Mouse (Mus musculus) hindbrain, embryonic 11.5 days (tissue): ENCODE measurements at regions not wholly inside any gene's neighbourhood (a gene's known extent, or its start where the extent isn't known, plus 50 kb on each side); places are given as distances from the start of the nearest gene placed in this dataset.
A peak's percentile ranks its signal among the peaks of the same experiment; 100 is the strongest.

Source experiments
- ATAC-seq: fragments of 200-750 bp; cut with Nextera tagmentation; 2 replicates; pipeline ENCODE4 v1.8.0; 2017; ENCODE audit warnings: mild to moderate bottlenecking, moderate TSS enrichment, moderate library complexity; ENCODE audit not compliant: low FRiP score
- DNase-seq: peaks from one replicate; pipeline ENCODE4 v3.0.0-alpha.2; 2015; ENCODE audit warnings: low spot score
- H3K27ac ChIP-seq: fragments of 300-500 bp; sonication (generic); 2 replicates; pipeline ENCODE4 v1.5.1; 2014; ENCODE audit warnings: mild to moderate bottlenecking, low read depth, low read length
- H3K27me3 ChIP-seq: fragments of 300-500 bp; sonication (generic); 2 replicates; pipeline ENCODE4 v1.6.1; 2014; ENCODE audit warnings: mild to moderate bottlenecking, low read length, moderate library complexity, mixed read lengths; ENCODE audit not compliant: control insufficient read depth, insufficient read depth
- H3K36me3 ChIP-seq: fragments of 300-500 bp; sonication (generic); 2 replicates; pipeline ENCODE4 v1.6.1; 2014; ENCODE audit warnings: mild to moderate bottlenecking, low read length, moderate library complexity, mixed read lengths; ENCODE audit not compliant: control insufficient read depth, insufficient read depth
- H3K4me1 ChIP-seq: fragments of 300-500 bp; sonication (generic); replicated peaks from 2 replicates; pipeline ENCODE4 v1.6.1; 2014; ENCODE audit warnings: low read length, mixed read lengths; ENCODE audit not compliant: control insufficient read depth, insufficient read depth
- H3K4me2 ChIP-seq: fragments of 300-500 bp; sonication (generic); replicated peaks from 2 replicates; pipeline ENCODE4 v1.6.1; 2014; ENCODE audit warnings: mild to moderate bottlenecking, low read depth, low read length
- H3K4me3 ChIP-seq: fragments of 300-500 bp; sonication (generic); 2 replicates; pipeline ENCODE4 v1.5.1; 2014; ENCODE audit warnings: low read depth, low read length
- H3K9ac ChIP-seq: fragments of 300-500 bp; sonication (generic); 2 replicates; pipeline ENCODE4 v1.6.1; 2014; ENCODE audit warnings: low read depth, low read length
- H3K9me3 ChIP-seq: fragments of 300-500 bp; sonication (generic); 2 replicates; pipeline ENCODE4 v1.6.1; 2016; ENCODE audit warnings: low read length; ENCODE audit not compliant: control insufficient read depth
- WGBS: fragments of 180-500 bp; shearing (Covaris S2); extraction: QIAGEN DNeasy Blood & Tissue Kit; methylation state at CpG from one replicate; pipeline ENCODE4 v1.1.7; 2014; 5-methylcytosine and 5-hydroxymethylcytosine counted together

DNA sequence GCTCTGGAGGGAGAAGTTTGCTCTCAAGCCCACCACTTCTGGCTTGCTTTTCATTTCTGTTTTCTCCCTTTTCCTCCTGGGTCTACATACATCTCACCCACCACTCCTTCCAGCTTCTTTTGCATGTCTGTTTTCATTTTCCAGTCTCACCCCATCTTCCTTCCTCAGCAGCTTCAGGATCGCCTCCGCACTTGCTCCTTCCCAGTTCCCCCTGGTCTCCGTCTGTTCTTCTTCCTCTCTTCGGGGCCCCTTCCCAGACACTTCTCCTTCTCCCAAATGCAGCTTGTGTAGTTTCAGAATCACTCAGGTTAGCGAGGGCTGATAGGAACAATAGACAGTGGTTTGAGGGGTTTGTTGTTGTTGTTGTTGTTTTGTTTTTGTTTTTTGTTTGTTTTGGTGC is 201.4 kb upstream of the Klf3 start:
- no peak overlapping the region for H3K27ac ChIP-seq
- no peak overlapping the region for H3K4me3 ChIP-seq

DNA sequence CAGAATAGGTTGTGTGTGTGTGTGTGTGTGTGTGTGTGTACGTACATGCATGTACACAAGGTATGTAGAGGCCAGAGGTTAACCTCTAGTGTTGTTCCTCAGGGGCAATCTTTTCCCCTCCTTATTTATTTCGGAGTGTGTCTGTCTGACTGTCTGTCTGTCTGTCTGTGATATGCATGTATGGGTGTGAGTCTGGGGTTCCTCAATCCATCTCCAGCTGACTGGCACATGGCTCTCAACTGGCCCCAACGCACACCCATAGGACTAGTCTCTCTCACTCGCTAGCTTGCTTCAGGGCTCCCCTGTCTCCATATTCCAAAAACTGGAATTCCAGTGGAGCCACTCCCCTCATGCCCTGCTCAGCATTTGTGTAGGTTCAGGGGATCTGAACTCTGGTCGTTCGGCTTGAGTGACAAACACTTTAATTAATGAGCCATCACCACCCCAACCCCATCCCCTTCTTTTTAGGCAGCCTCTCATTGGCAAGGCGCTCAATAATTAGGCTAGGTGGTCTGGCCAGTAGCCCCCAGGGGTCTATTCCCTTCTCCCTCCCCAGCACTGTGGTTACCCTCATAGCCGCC is 200.7 kb upstream of the Klf3 start:
- Histone ChIP-seq H3K4me1 (no peaks in the 10 kb centered on the region; the same call in 1 of the 2 replicates), H3K36me3 (no peaks in the 10 kb centered on the region), H3K9me3 (no peaks in the 10 kb centered on the region), H3K4me3 (no peak overlapping the region), H3K27me3 (no peaks in the 10 kb centered on the region), H3K4me2 (no peak overlapping the region), H3K9ac (no peak overlapping the region), H3K27ac (no peak overlapping the region)
- WGBS, result 82% methylated on average over 8 of the region's 8 CpGs
- no peak for ATAC-seq
- no peak for DNase-seq

More for the DNA sequence above, 201.4 kb upstream of the Klf3 start:
- no peak for DNase-seq
- Histone ChIP-seq H3K9ac (no peak overlapping the region), H3K4me2 (no peak overlapping the region), H3K36me3 (no peaks in the 10 kb centered on the region), H3K4me1 (peaks cover 2% of the 10 kb centered on the region; the same call in 1 of the 2 replicates), H3K27me3 (no peaks in the 10 kb centered on the region), H3K9me3 (no peaks in the 10 kb centered on the region)
- WGBS, result 85% methylated on average over 5 of the region's 5 CpGs
- ATAC-seq, result no peak

DNA sequence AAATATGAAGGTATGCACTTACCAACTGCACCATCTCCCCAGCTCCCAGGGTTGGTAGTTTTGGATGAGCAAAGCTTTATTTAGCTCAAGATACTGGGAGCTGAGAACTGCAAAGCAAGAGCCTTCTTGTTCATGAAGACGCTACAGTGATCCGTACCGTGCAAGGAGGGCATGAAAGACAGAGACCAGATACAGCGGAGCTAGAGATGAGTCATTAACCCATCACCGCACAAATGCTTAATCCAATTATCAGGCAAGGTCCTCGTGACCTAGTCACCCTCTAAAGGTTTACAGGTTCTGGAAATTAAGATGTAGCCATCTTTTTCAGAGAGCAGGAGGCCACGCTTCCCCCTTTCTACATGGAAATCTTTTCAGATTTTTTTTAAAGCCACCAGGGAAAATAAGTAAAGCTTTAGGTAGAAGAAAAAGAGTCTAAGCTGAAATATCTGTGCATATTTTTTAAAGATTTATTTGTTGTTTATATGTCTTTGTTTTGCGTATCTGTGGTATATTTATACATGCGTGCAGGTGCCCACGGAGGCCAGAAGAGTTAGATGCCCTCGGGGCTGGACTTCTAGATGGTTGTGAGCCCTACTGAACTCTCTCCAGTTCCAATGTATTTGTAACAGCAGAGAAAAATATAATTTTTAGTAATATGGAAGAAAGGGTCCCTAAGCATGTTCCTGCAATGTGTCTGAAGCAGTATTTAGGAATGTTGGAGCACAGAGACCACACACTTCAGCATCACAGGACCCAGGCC is 200.0 kb upstream of the Klf3 start:
- H3K4me3 ChIP-seq, result no peak overlapping the region
- no peaks in the 10 kb centered on the region for H3K36me3 ChIP-seq
- H3K9me3 ChIP-seq, result no peaks in the 10 kb centered on the region
- no peak overlapping the region for H3K9ac ChIP-seq
- H3K27me3 ChIP-seq, result no peaks in the 10 kb centered on the region
- 92% methylated on average over 11 of the region's 11 CpGs for WGBS
- no peak overlapping the region for H3K27ac ChIP-seq
- H3K4me2 ChIP-seq, result no peak overlapping the region
- no peak for DNase-seq
- H3K4me1 ChIP-seq, result no peaks in the 10 kb centered on the region; the same call in 1 of the 2 replicates
- ATAC-seq, result no peak

DNA sequence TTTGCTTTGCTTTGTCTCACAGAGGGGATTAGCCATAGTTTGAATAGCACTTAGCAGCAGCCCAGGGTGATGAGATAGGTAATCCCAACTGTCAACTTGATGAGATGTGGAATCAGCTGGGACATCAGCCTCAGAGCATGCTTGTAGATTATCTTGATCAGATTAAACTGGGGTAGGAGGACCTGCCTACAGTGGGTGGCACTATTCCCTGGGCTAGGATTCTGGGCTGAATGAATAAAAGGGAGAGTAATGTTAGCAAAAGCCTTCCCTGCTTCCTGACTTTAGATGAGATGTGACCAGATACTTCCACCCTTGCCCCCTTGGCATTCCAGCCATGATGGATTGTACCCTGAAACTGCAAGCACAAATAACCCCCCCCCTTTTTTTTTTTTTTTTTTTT is 198.0 kb upstream of the Klf3 start:
- H3K36me3 ChIP-seq, result no peaks in the 10 kb centered on the region
- H3K4me1 ChIP-seq, result peaks cover under 1% of the 10 kb centered on the region
- no peak for ATAC-seq
- no peak overlapping the region for H3K4me3 ChIP-seq
- no peaks in the 10 kb centered on the region for H3K27me3 ChIP-seq
- no peaks in the 10 kb centered on the region for H3K9me3 ChIP-seq
- H3K4me2 ChIP-seq, result no peak overlapping the region
- H3K9ac ChIP-seq, result no peak overlapping the region
- H3K27ac ChIP-seq, result no peak overlapping the region
- no peak for DNase-seq

DNA sequence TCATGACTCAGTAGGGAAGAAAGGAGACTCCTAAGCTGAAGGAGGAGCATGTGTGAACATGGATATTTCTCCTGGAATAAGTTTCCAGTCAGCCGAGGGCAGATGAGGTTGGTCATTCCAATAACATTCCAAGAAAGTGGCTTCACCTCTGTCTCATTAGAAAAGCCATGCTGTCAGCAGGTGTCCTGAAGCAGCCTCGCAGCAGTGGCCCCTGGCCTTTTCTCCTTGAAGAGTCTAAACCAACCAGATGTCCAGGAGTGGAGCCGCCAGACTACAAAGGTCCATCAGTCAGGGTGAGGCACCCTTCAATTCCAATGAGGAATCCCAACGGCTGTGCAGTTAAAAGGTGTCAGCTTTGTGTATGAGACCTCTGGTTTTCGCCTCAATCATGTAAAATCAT is 197.2 kb upstream of the Klf3 start:
- peaks cover 2% of the 10 kb centered on the region for H3K4me1 ChIP-seq
- ATAC-seq (no peak), DNase-seq (no peak)
- H3K9ac ChIP-seq, result no peak overlapping the region
- H3K27me3 ChIP-seq, result no peaks in the 10 kb centered on the region
- H3K4me2 ChIP-seq, result no peak overlapping the region
- H3K27ac ChIP-seq, result no peak overlapping the region
- WGBS, result 62% methylated on average over 5 of the region's 5 CpGs
- H3K9me3 ChIP-seq, result no peaks in the 10 kb centered on the region
- H3K36me3 ChIP-seq, result no peaks in the 10 kb centered on the region
- H3K4me3 ChIP-seq, result no peak overlapping the region

DNA sequence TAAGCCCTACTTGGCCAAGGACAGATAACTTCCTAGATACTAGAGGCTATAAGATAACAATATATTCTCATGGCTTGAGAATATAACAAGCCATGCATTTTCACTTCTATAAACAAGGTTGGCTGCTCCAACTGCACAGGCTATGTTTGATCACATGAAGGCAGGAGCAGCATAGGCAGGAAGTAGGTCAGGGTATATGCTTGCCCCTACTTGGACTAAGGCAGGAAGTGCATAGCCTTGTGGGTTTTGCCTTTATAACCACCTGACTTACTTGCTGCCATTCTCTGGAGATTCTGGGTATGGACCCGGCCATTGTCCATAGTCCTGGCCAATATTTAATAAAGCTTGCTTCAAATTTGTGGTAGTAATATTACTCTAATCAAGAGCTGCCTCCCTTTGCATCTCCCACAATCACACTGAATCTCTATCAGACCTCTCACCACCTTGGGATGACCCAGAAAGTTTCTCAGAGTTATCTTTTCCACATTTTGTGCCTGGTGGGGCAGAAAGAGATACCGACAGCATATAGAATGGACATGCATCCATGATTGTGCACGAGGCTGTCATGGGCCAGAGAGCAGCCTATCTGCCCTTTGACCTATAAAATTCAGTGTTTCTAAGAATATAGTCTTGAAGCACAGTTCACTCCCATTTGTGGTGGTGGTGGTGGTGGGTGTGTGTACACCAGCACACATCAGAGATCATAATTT is 193.7 kb upstream of the Klf3 start:
- H3K4me2 ChIP-seq, result no peak overlapping the region
- 0 out of 2 replicates have a peak overlapping the region, but pooled peaks have one; percentile 63 for H3K27ac ChIP-seq
- ATAC-seq (peak; percentile 7; the same call in 1 of the 2 replicates), DNase-seq (no peak)
- WGBS, result 51% methylated on average over 3 of the region's 3 CpGs
- H3K9me3 ChIP-seq, result no peaks in the 10 kb centered on the region
- H3K27me3 ChIP-seq, result no peaks in the 10 kb centered on the region
- peaks cover 2% of the 10 kb centered on the region for H3K4me1 ChIP-seq
- H3K9ac ChIP-seq, result no peak overlapping the region
- H3K4me3 ChIP-seq, result no peak overlapping the region
- H3K36me3 ChIP-seq, result no peaks in the 10 kb centered on the region

DNA sequence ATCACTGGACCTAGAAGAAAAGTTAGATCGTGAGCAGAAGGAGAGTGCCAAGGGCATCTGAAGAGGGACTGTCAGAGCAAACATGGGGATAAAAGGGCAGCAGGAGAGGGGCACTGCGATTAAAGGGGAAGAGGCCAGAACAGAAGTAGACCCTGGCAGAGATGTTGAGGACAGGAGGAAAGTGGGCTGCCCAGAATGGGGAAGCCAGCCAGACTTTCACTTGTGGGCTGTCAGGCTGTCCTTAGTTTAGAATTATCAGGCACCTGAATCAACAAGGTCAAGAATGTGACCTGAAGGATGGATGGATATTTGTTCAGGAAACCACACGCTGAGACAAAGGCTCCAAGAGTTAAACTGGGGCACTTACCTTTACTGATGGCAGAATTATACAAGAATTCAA is 193.0 kb upstream of the Klf3 start:
- Histone ChIP-seq H3K4me3 (no peak overlapping the region), H3K4me2 (no peak overlapping the region), H3K27ac (peak overlapping the region; percentile 63; the same call in 1 of the 2 replicates), H3K9ac (no peak overlapping the region), H3K27me3 (no peaks in the 10 kb centered on the region), H3K9me3 (no peaks in the 10 kb centered on the region), H3K4me1 (peaks cover 2% of the 10 kb centered on the region), H3K36me3 (no peaks in the 10 kb centered on the region)
- peak; percentile 26; the same call in 1 of the 2 replicates for ATAC-seq
- WGBS, result 0% methylated on average over 3 of the region's 3 CpGs
- no peak for DNase-seq

DNA sequence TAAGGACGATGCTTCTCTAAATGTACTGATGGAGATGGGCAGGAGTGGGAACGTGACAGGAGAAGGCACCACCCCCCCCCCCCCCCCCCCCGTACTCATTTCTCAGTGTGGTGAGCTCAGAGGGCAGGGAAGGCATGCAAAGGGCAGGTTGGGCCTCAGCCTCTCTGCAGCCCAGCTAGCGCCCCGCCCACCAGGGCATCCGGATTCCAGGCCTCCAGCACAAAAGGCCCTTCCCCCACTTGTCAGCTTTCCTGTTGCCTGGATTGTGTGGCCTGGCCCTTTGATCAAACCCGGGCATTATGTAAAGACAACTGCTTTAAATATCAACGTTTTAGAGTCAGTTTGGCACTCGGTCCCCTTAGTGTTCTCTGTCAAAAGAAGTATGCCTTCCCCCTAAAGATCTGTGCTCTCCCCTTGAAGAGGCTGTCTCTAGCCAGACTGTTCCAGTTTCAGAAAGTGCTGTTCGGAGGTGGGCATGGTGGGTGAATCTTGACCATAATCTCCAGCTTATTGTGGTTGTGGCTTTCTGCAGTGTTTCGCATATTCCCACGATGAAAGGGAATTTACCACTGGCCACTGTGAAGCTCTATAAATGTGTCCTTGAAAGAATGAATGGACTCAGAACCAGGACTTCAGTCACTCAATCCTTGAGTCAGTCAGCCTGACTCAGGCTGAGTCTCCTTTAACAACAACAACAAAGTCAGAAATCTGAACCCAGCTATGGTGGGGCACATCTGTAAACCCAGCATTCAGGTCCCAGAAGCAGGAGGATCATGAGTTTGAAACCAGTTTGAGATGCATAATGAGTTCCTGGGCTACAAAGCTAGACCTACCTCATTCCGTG is 192.4 kb upstream of the Klf3 start:
- Histone ChIP-seq H3K27me3 (no peaks in the 10 kb centered on the region), H3K27ac (peak overlapping the region; percentile 63), H3K4me3 (no peak overlapping the region), H3K9ac (0 out of 2 replicates have a peak overlapping the region, but pooled peaks have one; percentile 11), H3K4me2 (no peak overlapping the region), H3K4me1 (peaks cover 2% of the 10 kb centered on the region), H3K9me3 (no peaks in the 10 kb centered on the region), H3K36me3 (no peaks in the 10 kb centered on the region)
- 5% methylated on average over 12 of the region's 13 CpGs for WGBS
- peak; percentile 95 for ATAC-seq
- DNase-seq, result peak; percentile 88
